Mouse (Mus musculus) hindbrain, embryonic 12.5 days (tissue): ENCODE measurements around the gene Kazn. TPM values are rescaled to one million over a fixed set of nuclear protein-coding genes. Genes with fewer than 3 reads are reported as not detected.

ENCODE experiments used
- ATAC-seq: fragments of 200-750 bp; cut with Nextera tagmentation; 2 replicates; pipeline ENCODE4 v1.8.0; 2017; ENCODE audit warnings: moderate TSS enrichment; ENCODE audit not compliant: low FRiP score
- H3K27ac ChIP-seq: fragments of 300-500 bp; sonication (generic); 2 replicates; pipeline ENCODE4 v1.5.1; 2016; ENCODE audit warnings: mild to moderate bottlenecking
- H3K27me3 ChIP-seq: fragments of 300-500 bp; sonication (generic); 2 replicates; pipeline ENCODE4 v1.6.1; 2016; ENCODE audit warnings: mild to moderate bottlenecking
- H3K36me3 ChIP-seq: fragments of 300-500 bp; sonication (generic); 2 replicates; pipeline ENCODE4 v1.6.1; 2016; ENCODE audit warnings: mild to moderate bottlenecking
- H3K4me1 ChIP-seq: fragments of 300-500 bp; sonication (generic); 2 replicates; pipeline ENCODE4 v1.6.1; 2016
- H3K4me2 ChIP-seq: fragments of 300-500 bp; sonication (generic); replicated peaks from 2 replicates; pipeline ENCODE4 v1.6.1; 2016; ENCODE audit warnings: mild to moderate bottlenecking
- H3K4me3 ChIP-seq: fragments of 300-500 bp; sonication (generic); 2 replicates; pipeline ENCODE4 v1.5.1; 2016; ENCODE audit warnings: mild to moderate bottlenecking
- H3K9ac ChIP-seq: fragments of 300-500 bp; sonication (generic); 2 replicates; pipeline ENCODE4 v1.6.1; 2016; ENCODE audit warnings: mild to moderate bottlenecking, moderate library complexity
- H3K9me3 ChIP-seq: fragments of 300-500 bp; sonication (generic); replicated peaks from 2 replicates; pipeline ENCODE4 v1.6.1; 2016; ENCODE audit warnings: mild to moderate bottlenecking
- WGBS: fragments of 180-500 bp; shearing (Covaris S2); methylation state at CpG from one replicate; pipeline ENCODE4 v1.1.7; 2016; 5-methylcytosine and 5-hydroxymethylcytosine counted together
- polyA plus RNA-seq: library from polyadenylated mRNA; unstranded; fragments of >200 nt; fragmentation: Nextera tagmentation; extraction: Ambion mirVana; gene quantifications from 2 replicates; pipeline ENCODE4 v1.2.1, GENCODE M21; 2016

Kazn gene
- polyA plus RNA-seq, 1 experiment from 2014 or later, result 20.6 TPM

GRCm38 (mm10) chr4:142088836-142089235 is 150.4 kb downstream of the Kazn start:
- Histone ChIP-seq H3K27me3 (peaks cover 40% of the 10 kb centered on the region), H3K27ac (no peak overlapping the region), H3K4me2 (no peak overlapping the region), H3K4me3 (no peak overlapping the region), H3K9me3 (no peaks in the 10 kb centered on the region), H3K36me3 (no peaks in the 10 kb centered on the region), H3K9ac (no peak overlapping the region), H3K4me1 (peaks cover 12% of the 10 kb centered on the region)
- WGBS, result 73% methylated on average over 6 of the region's 6 CpGs
- no peak for ATAC-seq

- no peaks in the 10 kb centered on the region for H3K9me3 ChIP-seq
- H3K36me3 ChIP-seq, result no peaks in the 10 kb centered on the region
- WGBS, result 23% methylated on average over 4 of the region's 4 CpGs
- H3K4me2 ChIP-seq, result no peak overlapping the region
- H3K9ac ChIP-seq, result no peak overlapping the region
- H3K4me1 ChIP-seq, result peaks cover 12% of the 10 kb centered on the region
- H3K27ac ChIP-seq, result no peak overlapping the region
- H3K27me3 ChIP-seq, result peaks cover 44% of the 10 kb centered on the region
- no peak for ATAC-seq
- H3K4me3 ChIP-seq, result no peak overlapping the region
Measured at GRCm38 (mm10) chr4:142088409-142088808, 150.8 kb downstream of the Kazn start.

GRCm38 (mm10) chr4:142084936-142085563 is 154.2 kb downstream of the Kazn start:
- ATAC-seq, result no peak
- Histone ChIP-seq H3K4me1 (peaks cover 23% of the 10 kb centered on the region), H3K9ac (peak overlapping the region; percentile 69; the same call in 1 of the 2 replicates), H3K9me3 (no peaks in the 10 kb centered on the region), H3K27me3 (peaks cover 63% of the 10 kb centered on the region), H3K27ac (no peak overlapping the region), H3K36me3 (no peaks in the 10 kb centered on the region), H3K4me2 (peak overlapping the region; percentile 98), H3K4me3 (peak overlapping the region; percentile 66)
- WGBS, result 5% methylated on average over 20 of the region's 20 CpGs

- Histone ChIP-seq H3K4me3 (peak within 1 kb of the TSS; percentile 66), H3K9me3 (no peaks in the 10 kb centered on the region), H3K27me3 (peaks cover 58% of the 10 kb centered on the region), H3K36me3 (no peaks in the 10 kb centered on the region), H3K4me1 (peaks cover 23% of the 10 kb centered on the region), H3K27ac (no peak within 1 kb of the TSS; the same call in 1 of the 2 replicates), H3K4me2 (peak within 1 kb of the TSS; percentile 98), H3K9ac (peak within 1 kb of the TSS; percentile 69)
- ATAC-seq, result peak; percentile 76
- WGBS, result under 1% methylated on average over 50 of the region's 52 CpGs
Measured at GRCm38 (mm10) chr4:142084131-142084899, 154.9 kb downstream of the Kazn start, which contains the start of gene Tmem51. Gene Tmem51, minus strand, starts transcription at chr4:142084304.

- Histone ChIP-seq H3K27me3 (peaks cover 58% of the 10 kb centered on the region), H3K9ac (peak overlapping the region; percentile 69), H3K36me3 (no peaks in the 10 kb centered on the region), H3K9me3 (no peaks in the 10 kb centered on the region), H3K27ac (no peak overlapping the region; the same call in 1 of the 2 replicates), H3K4me3 (peak overlapping the region; percentile 66), H3K4me2 (peak overlapping the region; percentile 98), H3K4me1 (peaks cover 22% of the 10 kb centered on the region)
- ATAC-seq, result peak; percentile 65
- WGBS, result 1% methylated on average over 24 of the region's 29 CpGs
Measured at GRCm38 (mm10) chr4:142083762-142084130, 155.5 kb downstream of the Kazn start.

GRCm38 (mm10) chr4:142083193-142083592 is 156.0 kb downstream of the Kazn start:
- peaks cover 58% of the 10 kb centered on the region for H3K27me3 ChIP-seq
- peak overlapping the region; percentile 66 for H3K4me3 ChIP-seq
- ATAC-seq, result no peak
- no peak overlapping the region for H3K27ac ChIP-seq
- H3K36me3 ChIP-seq, result no peaks in the 10 kb centered on the region
- 0 out of 2 replicates have a peak overlapping the region, but pooled peaks have one; percentile 69 for H3K9ac ChIP-seq
- peaks cover 19% of the 10 kb centered on the region for H3K4me1 ChIP-seq
- WGBS, result 48% methylated on average over 6 of the region's 6 CpGs
- H3K9me3 ChIP-seq, result no peaks in the 10 kb centered on the region
- peak overlapping the region; percentile 98 for H3K4me2 ChIP-seq

- Histone ChIP-seq H3K4me1 (peaks cover 19% of the 10 kb centered on the region), H3K9ac (no peak overlapping the region), H3K36me3 (no peaks in the 10 kb centered on the region), H3K27me3 (peaks cover 58% of the 10 kb centered on the region), H3K4me3 (no peak overlapping the region), H3K27ac (no peak overlapping the region), H3K4me2 (0 out of 2 replicates have a peak overlapping the region, but pooled peaks have one; percentile 98), H3K9me3 (no peaks in the 10 kb centered on the region)
- WGBS, result 79% methylated on average over 4 of the region's 4 CpGs
- ATAC-seq, result no peak
Measured at GRCm38 (mm10) chr4:142082703-142083102, 156.5 kb downstream of the Kazn start.

GRCm38 (mm10) chr4:142081631-142082283 is 157.4 kb downstream of the Kazn start:
- H3K9ac ChIP-seq, result no peak overlapping the region
- no peaks in the 10 kb centered on the region for H3K36me3 ChIP-seq
- H3K4me1 ChIP-seq, result peaks cover 19% of the 10 kb centered on the region
- H3K4me3 ChIP-seq, result no peak overlapping the region
- 60% methylated on average over 13 of the region's 13 CpGs for WGBS
- peaks cover 58% of the 10 kb centered on the region for H3K27me3 ChIP-seq
- no peak for ATAC-seq
- no peak overlapping the region for H3K27ac ChIP-seq
- H3K4me2 ChIP-seq, result peak overlapping the region; percentile 17; the same call in 1 of the 2 replicates
- no peaks in the 10 kb centered on the region for H3K9me3 ChIP-seq

- no peaks in the 10 kb centered on the region for H3K36me3 ChIP-seq
- peaks cover 51% of the 10 kb centered on the region for H3K27me3 ChIP-seq
- H3K4me2 ChIP-seq, result peak overlapping the region; percentile 17; the same call in 1 of the 2 replicates
- 53% methylated on average over 18 of the region's 18 CpGs for WGBS
- no peak overlapping the region for H3K9ac ChIP-seq
- no peak overlapping the region for H3K27ac ChIP-seq
- peaks cover 19% of the 10 kb centered on the region for H3K4me1 ChIP-seq
- no peak for ATAC-seq
- no peaks in the 10 kb centered on the region for H3K9me3 ChIP-seq
- no peak overlapping the region for H3K4me3 ChIP-seq
Measured at GRCm38 (mm10) chr4:142080901-142081630, 158.1 kb downstream of the Kazn start.

GRCm38 (mm10) chr4:142080487-142080767 is 158.8 kb downstream of the Kazn start:
- no peak overlapping the region for H3K4me3 ChIP-seq
- ATAC-seq, result no peak
- 75% methylated on average over 4 of the region's 4 CpGs for WGBS
- peaks cover 45% of the 10 kb centered on the region for H3K27me3 ChIP-seq
- no peaks in the 10 kb centered on the region for H3K9me3 ChIP-seq
- no peak overlapping the region for H3K4me2 ChIP-seq
- peaks cover 19% of the 10 kb centered on the region for H3K4me1 ChIP-seq
- no peak overlapping the region for H3K9ac ChIP-seq
- H3K36me3 ChIP-seq, result no peaks in the 10 kb centered on the region
- H3K27ac ChIP-seq, result no peak overlapping the region

- Histone ChIP-seq H3K4me3 (no peak overlapping the region), H3K27ac (no peak overlapping the region), H3K4me1 (peaks cover 22% of the 10 kb centered on the region), H3K9me3 (no peaks in the 10 kb centered on the region), H3K9ac (no peak overlapping the region), H3K36me3 (no peaks in the 10 kb centered on the region), H3K4me2 (no peak overlapping the region), H3K27me3 (peaks cover 39% of the 10 kb centered on the region)
- ATAC-seq, result no peak
- 78% methylated on average over 14 of the region's 14 CpGs for WGBS
Measured at GRCm38 (mm10) chr4:142079629-142080486, 159.3 kb downstream of the Kazn start.
